Mouse (Mus musculus) layer of hippocampus, adult 8-10 months (tissue): ENCODE results near the gene Gatm. TPM values are rescaled to one million over a fixed set of nuclear protein-coding genes. Genes with fewer than 3 reads are reported as not detected.

ENCODE experiments used
- microRNA-seq, 2 experiments: library from miRNA; unstranded; fragments of <30 nt; microRNA quantifications; one replicate each; pipeline ENCODE4 v1.2.0; 2022
- total RNA-seq, 4 experiments: library from RNA; stranded (reverse); gene quantifications; 2 replicates each; pipeline ENCODE4 v1.2.4; 2022

Gatm gene
- total RNA-seq, 4 experiments from 2014 or later = 91.7 to 100 (median 94.8) TPM

Small RNA genes lying within 50 kb of the gene (microRNA-seq; reads per million reads assigned to microRNA genes)
- gene Mir147 = 2.2 to 6.1 reads per million in 2 experiments

Other genes starting within 250 kb of the Gatm start
- 10 to 100 TPM; 56.6 to 66.5 (median 61.5) TPM for gene Shf, start 242.1 kb downstream of the Gatm start, total RNA-seq
- 1 to 10 TPM in 1 of 4 experiments, under 1 TPM in 3; 0.19 to 1.3 (median 0.56) TPM for gene Slc28a2, start 184.8 kb downstream of the Gatm start, total RNA-seq
- under 1 TPM in 1 of 4 experiments, not detected in 3; 0.09 TPM for gene Gm14085, start 126.4 kb downstream of the Gatm start, total RNA-seq
- gene AA467197, start 25.7 kb upstream of the Gatm start, total RNA-seq = under 1 TPM; 0.54 to 0.91 (median 0.82) TPM
- 10 to 100 TPM; 30.2 to 35.3 (median 33.0) TPM for gene Slc30a4, start 91.4 kb upstream of the Gatm start, total RNA-seq
- gene Bloc1s6, start 127.2 kb upstream of the Gatm start, total RNA-seq = 10 to 100 TPM; 19.5 to 24.1 (median 21.1) TPM
- 10 to 100 TPM in 1 of 4 experiments, 1 to 10 TPM in 3; 7.8 to 14.8 (median 8.1) TPM for gene Sqor, start 153.9 kb upstream of the Gatm start, total RNA-seq